Mouse (Mus musculus) layer of hippocampus, adult 11-12 months (tissue): ENCODE measurements around the gene Syde2.

ENCODE experiments used
- DNase-seq: peaks from one replicate; pipeline ENCODE4 v3.0.0; 2022; ENCODE audit warnings: low spot score

Syde2 gene

GRCm38 (mm10) chr3:146011544-146012218, 24.0 kb downstream of the Syde2 start:
- DNase-seq, result no peak

GRCm38 (mm10) chr3:146013490-146013889, 25.8 kb downstream of the Syde2 start:
- no peak for DNase-seq

GRCm38 (mm10) chr3:146014321-146014720, 26.7 kb downstream of the Syde2 start:
- no peak for DNase-seq

DNA sequence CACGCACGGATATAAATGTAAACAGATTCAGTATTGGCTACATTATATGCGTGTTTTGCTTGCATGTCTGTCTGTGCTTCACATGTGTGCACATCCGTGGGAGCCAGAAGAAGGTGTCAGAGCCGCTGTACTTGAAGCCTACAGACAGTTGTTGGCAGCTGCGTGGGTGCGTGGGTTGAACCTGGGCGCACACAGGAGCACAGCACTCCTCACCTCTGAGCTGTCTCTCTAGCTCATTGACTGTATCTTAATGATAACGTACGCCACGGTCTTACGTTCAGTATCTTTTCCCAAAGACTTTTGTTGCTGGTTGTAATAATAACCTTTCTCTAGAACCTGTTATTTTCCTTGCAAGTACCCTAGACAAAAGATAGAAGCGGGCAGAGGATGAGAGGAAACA, 29.3 kb downstream of the Syde2 start:
- DNase-seq, result no peak

DNA sequence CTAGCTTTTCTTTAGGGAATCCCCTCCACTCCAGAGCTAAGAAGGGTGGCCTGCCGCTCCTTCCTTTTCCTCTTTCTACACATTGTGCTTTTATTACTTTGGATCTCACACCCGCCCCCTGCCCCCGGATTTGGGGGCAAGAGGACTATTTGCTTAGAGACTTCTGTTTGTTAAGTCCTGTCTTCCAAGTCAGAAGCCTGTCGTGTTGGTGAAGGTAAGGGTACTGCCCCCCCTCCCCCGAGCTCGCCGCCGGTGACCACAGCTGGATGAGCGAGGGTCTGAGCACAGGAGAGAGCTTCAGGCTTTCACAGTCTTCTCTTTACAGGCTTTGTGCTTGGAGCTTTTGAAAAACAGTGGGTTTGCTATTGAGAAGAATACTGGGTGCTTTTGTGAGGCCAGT, 29.9 kb downstream of the Syde2 start:
- DNase-seq, result no peak

- DNase-seq, result no peak
Observed at GRCm38 (mm10) chr3:146022232-146022631, 34.6 kb downstream of the Syde2 start.

- DNase-seq, result no peak
Observed at GRCm38 (mm10) chr3:146024746-146025145, 37.1 kb downstream of the Syde2 start.

- no peak for DNase-seq
Observed at GRCm38 (mm10) chr3:146025499-146025898, 37.8 kb downstream of the Syde2 start.

DNA sequence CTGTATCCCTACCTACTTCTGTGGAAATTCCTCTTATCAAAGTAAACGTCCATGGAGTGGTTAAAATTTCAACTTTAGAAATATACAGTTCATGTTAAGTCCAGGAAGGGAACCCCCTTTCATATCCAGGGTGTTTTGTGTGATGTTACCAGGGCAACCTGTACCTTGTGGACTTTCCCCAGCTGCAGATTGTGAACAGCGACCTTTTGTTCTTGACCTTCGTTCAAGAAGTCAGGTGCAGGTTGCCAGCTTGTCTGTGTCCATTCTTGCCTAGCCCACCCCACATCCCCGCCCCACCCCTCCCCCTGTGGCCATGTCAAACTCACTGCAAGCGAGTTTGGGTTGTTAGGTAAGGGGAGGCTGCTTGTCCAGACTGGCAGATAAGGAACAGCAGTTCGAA, 39.4 kb downstream of the Syde2 start:
- no peak for DNase-seq

DNA sequence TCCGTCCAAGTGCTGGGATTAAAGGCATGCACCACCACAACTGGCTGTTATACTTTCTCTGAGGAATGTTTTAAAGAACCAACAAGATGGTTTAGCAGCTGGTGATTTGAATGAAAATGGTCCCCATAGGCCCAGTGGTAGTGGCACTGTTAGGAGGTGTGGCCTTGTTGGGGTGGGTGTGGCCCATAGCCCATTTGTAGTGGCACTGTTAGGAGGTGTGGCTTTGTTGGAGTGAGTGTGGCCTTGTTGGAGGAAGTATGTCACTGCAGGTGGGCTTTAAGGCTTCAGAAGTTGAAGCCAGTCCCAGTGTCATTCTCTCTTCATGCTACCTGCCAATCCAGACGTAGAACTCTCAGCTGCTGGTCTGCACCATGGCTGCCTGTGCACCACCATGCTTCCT, 40.7 kb downstream of the Syde2 start:
- DNase-seq, result no peak

- no peak for DNase-seq
Observed at GRCm38 (mm10) chr3:146029234-146029633, 41.6 kb downstream of the Syde2 start.

DNA sequence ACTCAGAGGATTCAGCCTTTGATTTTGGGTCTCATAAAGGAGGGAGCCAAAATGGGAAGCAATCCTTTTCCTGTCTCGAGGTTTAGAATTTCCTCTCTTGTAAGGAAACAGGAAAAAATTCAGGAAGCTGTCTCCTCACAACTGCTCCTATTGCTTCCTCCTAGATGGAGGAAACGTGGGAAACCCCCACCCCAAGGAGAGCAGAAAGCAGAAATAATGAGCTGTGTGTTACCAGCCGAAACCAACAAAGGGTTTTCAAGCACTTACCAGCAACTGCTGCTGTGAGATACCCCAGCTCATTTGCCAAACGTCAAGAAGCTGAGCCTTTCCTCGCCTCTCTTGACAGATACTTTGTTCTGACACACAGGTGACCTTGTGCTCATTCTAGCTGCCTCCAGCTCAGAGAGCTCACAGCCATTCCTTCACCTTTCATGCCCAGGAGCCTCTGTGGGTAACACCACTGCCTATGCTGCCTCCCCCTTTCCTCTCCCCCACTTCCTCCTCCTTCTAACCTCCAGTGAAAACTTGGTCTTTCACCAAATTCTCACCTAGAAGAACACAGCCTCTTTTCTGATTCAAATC, 42.7 kb downstream of the Syde2 start:
- DNase-seq, result no peak

- no peak for DNase-seq
Observed at GRCm38 (mm10) chr3:146032976-146033375, 45.3 kb downstream of the Syde2 start.

DNA sequence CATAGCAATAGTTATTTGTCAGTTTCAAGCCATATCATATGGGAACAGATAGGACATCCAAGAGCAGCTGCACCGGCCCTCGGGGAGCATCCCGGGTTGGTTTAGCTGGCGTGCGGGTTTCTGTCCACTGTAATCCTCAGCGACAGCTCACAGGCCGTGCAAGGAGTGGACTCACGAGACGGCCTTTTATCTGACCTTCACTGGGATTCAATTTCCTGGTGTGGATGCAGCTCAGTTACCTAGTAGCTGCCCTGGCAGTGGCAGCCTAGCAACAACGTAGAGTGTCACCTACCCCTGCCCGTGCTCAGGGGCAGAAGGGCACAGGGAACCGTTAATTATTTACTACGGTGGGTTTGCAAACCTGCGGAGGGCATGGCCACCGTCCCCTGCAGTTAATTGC, 50.2 kb downstream of the Syde2 start:
- no peak for DNase-seq

DNA sequence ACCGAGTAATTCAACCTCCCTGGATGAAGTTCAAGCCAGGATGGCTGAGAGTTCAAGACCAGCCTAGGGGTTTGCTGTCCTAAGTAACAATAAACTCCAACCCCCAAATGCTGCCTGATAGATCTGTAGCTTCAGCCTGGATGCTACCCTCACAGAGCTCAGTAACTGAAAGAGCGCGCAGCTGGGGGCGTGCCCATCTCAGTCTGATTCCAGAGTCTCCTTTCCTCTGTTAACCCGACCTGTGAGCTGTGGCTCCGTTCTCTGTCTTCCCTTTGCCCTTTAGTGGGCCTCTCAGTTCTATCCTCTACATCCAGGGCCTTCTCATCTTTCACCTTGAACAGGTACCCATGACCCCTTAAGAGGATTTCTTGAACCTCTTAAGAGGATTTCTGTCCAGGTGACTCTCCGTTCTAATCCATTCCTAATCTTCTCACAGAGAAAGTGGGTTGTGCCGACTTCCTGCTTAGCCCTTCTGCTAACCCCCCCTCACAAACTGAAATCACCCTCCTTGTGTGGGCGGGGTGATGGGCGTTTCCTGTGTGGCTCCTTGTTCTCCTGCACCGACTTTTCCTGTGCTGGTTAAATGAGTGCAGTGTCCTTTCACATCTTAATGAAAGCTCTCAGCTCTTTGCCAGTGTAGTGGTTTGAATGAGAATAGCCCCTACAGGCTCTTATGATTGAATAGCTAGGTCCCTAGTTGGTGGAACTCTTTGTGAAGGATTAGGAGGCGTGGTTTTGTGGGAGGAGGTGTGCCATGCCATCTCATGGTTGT, 51.6 kb downstream of the Syde2 start:
- no peak for DNase-seq

DNA sequence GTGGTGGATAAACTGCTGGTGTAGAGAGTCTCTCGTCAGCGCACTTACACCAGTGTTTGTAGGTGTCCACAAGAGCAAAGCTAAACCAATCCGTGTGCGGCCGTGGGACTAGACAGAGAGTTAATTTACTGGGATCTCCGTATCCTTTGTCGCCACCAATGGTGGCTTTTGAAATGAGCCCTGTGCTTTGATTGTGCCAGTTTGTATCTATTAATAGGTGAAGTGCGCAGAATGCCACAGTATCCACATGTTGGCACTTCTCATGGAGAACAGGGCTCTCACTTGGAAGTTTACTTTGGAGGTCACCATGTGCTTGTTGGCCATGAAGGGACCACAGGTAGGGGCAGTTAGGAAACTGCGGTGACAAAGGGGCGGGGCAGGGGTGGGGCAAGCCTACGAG, 53.7 kb downstream of the Syde2 start:
- DNase-seq, result no peak

DNA sequence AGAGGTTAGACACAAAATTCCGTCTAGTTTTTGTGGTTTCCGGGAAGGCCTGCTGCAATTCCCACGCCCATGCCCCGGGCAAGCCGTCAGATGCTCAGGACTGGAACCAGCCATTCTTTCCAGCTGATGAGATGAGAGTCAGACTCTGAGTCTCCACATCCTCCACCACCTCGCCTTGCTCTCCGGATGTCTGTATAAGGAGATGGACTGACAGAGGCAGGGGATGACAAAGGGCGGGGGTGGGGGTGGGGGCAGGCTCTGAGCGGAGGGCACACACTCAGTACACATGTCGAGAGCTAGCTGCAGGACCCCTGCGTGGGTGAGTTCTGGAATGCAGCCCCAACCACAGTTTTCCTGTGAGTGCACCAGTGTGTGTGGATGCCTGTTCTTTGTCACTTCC, 57.3 kb downstream of the Syde2 start:
- no peak for DNase-seq

GRCm38 (mm10) chr3:146046076-146046475, 58.4 kb downstream of the Syde2 start:
- DNase-seq, result no peak

- DNase-seq, result peak; percentile 9
Observed at GRCm38 (mm10) chr3:146047704-146048207, 60.1 kb downstream of the Syde2 start.

- no peak for DNase-seq
Observed at GRCm38 (mm10) chr3:146049951-146050350, 62.3 kb downstream of the Syde2 start.

DNA sequence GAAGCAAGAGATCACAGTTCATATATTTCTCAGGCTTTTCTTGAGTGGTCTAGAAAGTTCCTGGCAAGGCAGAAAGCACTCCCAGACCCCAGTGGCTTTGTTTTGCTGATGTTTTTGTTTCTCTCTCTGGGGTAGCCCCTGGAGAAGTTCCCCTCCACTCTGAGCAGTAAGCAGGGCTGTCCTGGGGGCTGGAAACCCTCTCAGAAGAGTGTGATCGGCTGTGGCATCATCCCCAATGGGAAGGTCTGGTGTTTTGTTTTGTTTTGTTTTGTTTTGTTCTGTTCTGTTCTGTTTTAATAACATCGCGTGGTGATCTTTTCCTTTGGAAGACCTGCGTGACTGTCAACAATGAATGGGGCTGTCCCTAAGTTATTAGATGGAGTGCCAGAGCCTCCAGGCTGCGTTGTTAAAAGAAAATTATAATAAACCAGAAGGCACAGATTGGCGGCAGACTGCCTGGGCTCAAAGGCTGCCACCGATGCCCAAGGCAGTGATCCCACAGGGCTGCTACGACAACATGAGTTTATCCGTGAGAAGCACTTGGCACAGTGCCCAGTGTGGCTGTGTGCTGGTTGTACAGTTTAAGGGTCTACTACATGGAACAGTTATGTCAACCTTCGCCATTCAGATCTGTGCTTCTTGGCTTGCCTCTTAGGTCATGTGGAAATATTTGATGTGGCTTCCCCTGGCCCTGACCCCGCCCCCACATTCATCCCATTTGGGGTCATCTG, 63.8 kb downstream of the Syde2 start:
- DNase-seq, result peak; percentile 13

DNA sequence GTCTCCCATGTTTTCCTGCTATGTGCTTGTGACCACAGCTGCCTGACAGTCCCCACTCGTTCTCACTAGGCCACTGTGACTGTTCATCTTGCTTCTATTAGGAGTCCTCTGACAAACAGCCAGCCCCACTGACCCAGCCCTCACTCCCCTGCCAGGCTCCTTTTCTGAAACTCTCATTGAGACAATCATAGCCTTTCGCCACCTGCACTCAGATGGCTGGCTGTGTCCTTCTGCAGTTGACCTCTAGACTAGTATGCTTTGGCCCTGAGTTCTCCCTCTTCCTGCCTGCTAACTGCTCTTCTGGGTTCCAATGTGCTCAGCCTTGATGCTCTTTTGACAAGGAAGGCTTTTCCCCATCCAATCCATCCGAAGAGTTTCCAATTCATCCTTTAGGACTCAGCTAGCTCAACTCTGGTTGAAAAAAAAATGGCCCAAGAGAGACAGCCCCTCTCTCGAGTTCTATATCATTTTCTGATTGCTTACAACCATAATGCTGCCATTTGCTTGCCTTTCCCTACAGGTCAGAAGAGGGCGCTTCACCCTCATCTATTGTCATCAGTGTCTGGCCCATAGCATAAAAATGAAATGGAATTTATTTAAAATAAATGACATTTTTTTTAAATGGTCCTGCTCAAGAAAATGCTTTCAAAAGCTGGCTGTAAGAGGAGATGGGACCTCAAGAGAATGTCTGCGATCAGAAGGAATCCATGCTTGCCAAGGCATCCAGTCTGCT, 65.6 kb downstream of the Syde2 start:
- DNase-seq, result no peak
